ENCODE assay signal across 21 mouse cellular contexts in genomic region chrX:57869648-57870047, GRCm38 (mm10).
DNase-seq lines count a peak whose midpoint lies in the region; ATAC-seq and TF ChIP-seq lines count a peak whose summit lies in the region.
"Had no signal": no experiment of that assay in that cellular context is flagged by ENCODE, and none has a peak within 500 bp of the region (broad histone marks: within the 10 kb centered on the region; RNA-seq: fewer than 3 reads in every experiment).

No protein-coding gene starts in this region.

- intact Hi-C loops in heart, postnatal 36 days (cut with DNase I): no loop called here

- H3K27ac ChIP-seq in forebrain, embryonic 14.5 days (ENCODE audit: low read depth, low read length): no peak overlapping the region
- H3K27ac ChIP-seq in hindbrain, embryonic 13.5 days: no peak overlapping the region
- peak overlapping the region; percentile 57 for H3K27ac ChIP-seq in midbrain, embryonic 14.5 days (replicated peaks; ENCODE audit: low read depth, low read length)
- H3K27ac ChIP-seq: embryonic facial prominence, embryonic 12.5 days; layer of hippocampus, adult 2 months; liver, embryonic 15.5 days; stomach, postnatal 0 days had no signal

- no peak for TF ChIP-seq CTCF in brain, embryonic 14.5 days (IDR thresholded peaks at IDR 0.05; ENCODE audit: borderline replicate concordance, extremely low read depth, insufficient read depth, insufficient read length)

- no peak overlapping the region for H3K9ac ChIP-seq in forebrain, embryonic 14.5 days (ENCODE audit: low read length)
- H3K9ac ChIP-seq in hindbrain, embryonic 13.5 days: no peak overlapping the region
- H3K9ac ChIP-seq in midbrain, embryonic 14.5 days (replicated peaks; ENCODE audit: low read length): no peak overlapping the region
- H3K9ac ChIP-seq: embryonic facial prominence, embryonic 12.5 days; liver, embryonic 15.5 days had no signal

- no peaks in the 10 kb centered on the region for H3K36me3 ChIP-seq in forebrain, embryonic 14.5 days (ENCODE audit: control insufficient read depth, insufficient read depth, low read length)
- H3K36me3 ChIP-seq in hindbrain, embryonic 13.5 days: no peaks in the 10 kb centered on the region
- H3K36me3 ChIP-seq in midbrain, embryonic 14.5 days (ENCODE audit: control insufficient read depth, insufficient read depth, low read length): no peaks in the 10 kb centered on the region
- H3K36me3 ChIP-seq: embryonic facial prominence, embryonic 12.5 days; liver, embryonic 15.5 days had no signal

- H3K4me2 ChIP-seq in forebrain, embryonic 14.5 days (ENCODE audit: low read length): no peak overlapping the region
- H3K4me2 ChIP-seq in hindbrain, embryonic 13.5 days: no peak overlapping the region
- no peak overlapping the region for H3K4me2 ChIP-seq in midbrain, embryonic 14.5 days (ENCODE audit: low read length)
- H3K4me2 ChIP-seq: embryonic facial prominence, embryonic 12.5 days; liver, embryonic 15.5 days had no signal

- 55% methylated on average over 5 of the region's 5 CpGs for WGBS in forebrain, embryonic 14.5 days
- WGBS in hindbrain, embryonic 13.5 days: 46% methylated on average over 5 of the region's 5 CpGs
- 45% methylated on average over 5 of the region's 5 CpGs for WGBS in midbrain, embryonic 14.5 days

- peak; percentile 65 for DNase-seq in brain, embryonic 14.5 days (ENCODE audit: low read depth)
- DNase-seq in forebrain, embryonic 14.5 days (ENCODE audit: low spot score): peak; percentile 24
- peak; percentile 35 for DNase-seq in midbrain, embryonic 14.5 days
- DNase-seq in heart, adult 9 months (ENCODE audit: low spot score in 2 of 2): no peak
- DNase-seq in adrenal gland, postnatal 4 days (ENCODE audit: low spot score in 2 of 2): no peak
- no peak for DNase-seq in lung, postnatal 10 days
- no peak for DNase-seq in heart, postnatal 36 days
- DNase-seq: adrenal gland, adult 2 months; B cell, adult 2 months; cerebellum, adult 9-11 months; gastrocnemius, postnatal 10 days; kidney, adult 18-20 months; kidney, postnatal 14 days; right cerebral cortex, postnatal 4 days had no signal

- no peak for TF ChIP-seq POLR2A in brain, embryonic 14.5 days (IDR thresholded peaks at IDR 0.05; ENCODE audit: borderline replicate concordance, extremely low read depth, insufficient read depth, insufficient read length, poor library complexity, severe bottlenecking)

- peak; percentile 44; the same call in 1 of the 2 replicates for ATAC-seq in forebrain, embryonic 14.5 days
- ATAC-seq in hindbrain, embryonic 13.5 days (ENCODE audit: low FRiP score): peak; percentile 54; the same call in 1 of the 2 replicates
- ATAC-seq in midbrain, embryonic 14.5 days (ENCODE audit: low FRiP score, low TSS enrichment): peak; percentile 55; the same call in 1 of the 2 replicates
- ATAC-seq: lung, postnatal 0 days had no signal

- no peaks in the 10 kb centered on the region for H3K9me3 ChIP-seq in forebrain, embryonic 14.5 days (replicated peaks; ENCODE audit: control insufficient read depth, low read length)
- H3K9me3 ChIP-seq in hindbrain, embryonic 13.5 days: no peaks in the 10 kb centered on the region
- no peaks in the 10 kb centered on the region for H3K9me3 ChIP-seq in midbrain, embryonic 14.5 days (ENCODE audit: control insufficient read depth, low read length)
- H3K9me3 ChIP-seq: embryonic facial prominence, embryonic 12.5 days; liver, embryonic 15.5 days had no signal

- H3K27me3 ChIP-seq in forebrain, embryonic 14.5 days (replicated peaks; ENCODE audit: control insufficient read depth, insufficient read depth, low read length): no peaks in the 10 kb centered on the region
- H3K27me3 ChIP-seq in hindbrain, embryonic 13.5 days: no peaks in the 10 kb centered on the region
- H3K27me3 ChIP-seq in midbrain, embryonic 14.5 days (ENCODE audit: control insufficient read depth, insufficient read depth, low read length): no peaks in the 10 kb centered on the region
- H3K27me3 ChIP-seq: embryonic facial prominence, embryonic 12.5 days; liver, embryonic 15.5 days had no signal

- H3K4me1 ChIP-seq in forebrain, embryonic 14.5 days (ENCODE audit: control insufficient read depth, insufficient read depth, low read length): no peaks in the 10 kb centered on the region
- H3K4me1 ChIP-seq in hindbrain, embryonic 13.5 days (replicated peaks): no peaks in the 10 kb centered on the region
- H3K4me1 ChIP-seq in midbrain, embryonic 14.5 days (ENCODE audit: control insufficient read depth, insufficient read depth, low read length): 0 out of 2 replicates have a peak, but pooled peaks cover 4% of the 10 kb centered on the region
- H3K4me1 ChIP-seq: embryonic facial prominence, embryonic 12.5 days; liver, embryonic 15.5 days had no signal

- no peak overlapping the region for H3K4me3 ChIP-seq in forebrain, embryonic 14.5 days (ENCODE audit: low read depth, low read length)
- H3K4me3 ChIP-seq in hindbrain, embryonic 13.5 days: no peak overlapping the region
- H3K4me3 ChIP-seq in midbrain, embryonic 14.5 days (replicated peaks; ENCODE audit: low read depth, low read length): no peak overlapping the region
- H3K4me3 ChIP-seq: embryonic facial prominence, embryonic 12.5 days; erythroblast, embryonic 14.5 days; layer of hippocampus, adult 2 months; liver, embryonic 15.5 days had no signal

Comparison
In these comparisons a context has a peak if more than half of its experiments do, and no peak if none do; other contexts are left out.
1. DNase-seq: peak in brain, embryonic 14.5 days (single experiment), forebrain, embryonic 14.5 days (single experiment) and midbrain, embryonic 14.5 days (single experiment); none in heart, adult 9 months (0 of 2), adrenal gland, postnatal 4 days (0 of 2), lung, postnatal 10 days (single experiment) and heart, postnatal 36 days (0 of 2).
2. Peak in every context shown above with its lines, with median percentiles within 50 percentile points of each other: ATAC-seq.